Mouse (Mus musculus) erythroblast, adult 5-6 weeks (primary cell): ENCODE results near the gene Palm2. TPM values are rescaled to one million over a fixed set of nuclear protein-coding genes. Genes with fewer than 3 reads are reported as not detected.

Experiments
- ATAC-seq: replicated peaks from 2 replicates; pipeline ENCODE4 v1.8.0; 2016; ENCODE audit warnings: moderate number of reproducible peaks, mild to moderate bottlenecking, moderate TSS enrichment, inconsistent platforms; ENCODE audit not compliant: poor library complexity, low FRiP score, severe bottlenecking
- total RNA-seq, 2 experiments: library from RNA; stranded (forward) in 1 of 2; stranded (reverse) in 1 of 2; fragments of 150-400 nt in 1 of 2; fragments of 200-764, 138-1000 nt in 1 of 2; gene quantifications; 2 replicates each; pipeline versions ENCODE4 v1.2.3 to v1.2.4; 2015 to 2017; ENCODE audit warnings: low replicate concordance in 2 of 2

Palm2 gene
- total RNA-seq, 2 experiments from 2014 or later, result not detected

DNA sequence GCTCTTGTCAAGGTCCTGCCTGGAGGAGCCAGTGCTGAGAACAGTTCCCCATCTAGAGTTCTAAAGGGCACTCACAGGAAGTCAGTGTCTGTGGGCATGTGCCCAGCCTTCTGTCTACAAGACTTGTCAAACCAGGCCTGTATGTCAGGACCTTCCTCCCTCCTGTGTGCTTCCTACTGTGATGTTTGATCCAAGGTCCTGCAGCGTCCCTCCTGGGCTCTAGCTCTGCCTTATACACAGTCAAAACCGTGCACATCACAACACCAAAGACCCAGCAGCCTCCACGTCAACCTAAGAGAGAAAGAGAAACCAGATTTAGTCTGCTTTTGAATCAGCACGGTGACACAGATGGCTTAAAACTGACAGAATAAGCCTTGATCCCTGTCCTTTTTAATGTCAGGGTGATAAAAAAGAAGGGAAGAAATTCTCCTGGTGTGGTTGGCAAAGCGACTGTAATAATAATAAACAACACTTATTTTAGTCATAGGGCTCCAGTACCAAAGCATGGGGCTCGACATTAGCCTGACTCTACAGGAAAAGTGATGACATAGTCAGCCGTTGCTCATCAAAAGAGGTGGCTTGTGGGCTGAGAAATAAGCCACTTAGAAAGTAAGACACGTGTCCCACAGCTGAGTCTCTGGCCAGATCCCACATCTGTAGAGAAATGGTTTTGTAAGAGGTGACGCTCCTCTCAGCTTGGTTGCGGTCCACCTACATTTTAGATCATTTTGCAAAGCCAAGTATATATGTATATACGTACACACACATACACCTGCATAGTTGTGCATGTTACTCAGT is 297.0 kb downstream of the Palm2 start:
- no peak for ATAC-seq

- ATAC-seq, result no peak
These were observed 298.3 kb downstream of the Palm2 start for GRCm38 (mm10) chr4:57732351-57732750.

DNA sequence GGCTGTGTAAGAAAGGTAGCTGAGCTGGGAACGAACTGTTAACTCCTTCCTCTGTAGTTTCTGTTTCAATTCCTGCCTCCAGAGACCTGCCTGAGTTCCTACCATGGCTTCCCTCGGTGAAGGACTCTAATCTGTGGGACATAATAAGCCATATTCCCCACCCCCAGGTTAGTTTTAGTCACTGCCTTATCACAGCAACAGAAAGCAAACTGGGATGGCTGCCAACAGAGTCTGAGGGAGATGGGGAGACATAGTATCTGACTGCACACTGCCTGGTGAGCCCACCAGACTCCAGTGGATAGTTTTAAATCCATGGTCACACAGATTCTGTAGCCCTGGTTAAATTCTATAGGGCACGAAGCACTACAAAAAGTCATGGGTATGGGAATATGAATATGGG is 299.4 kb downstream of the Palm2 start:
- ATAC-seq, result no peak

DNA sequence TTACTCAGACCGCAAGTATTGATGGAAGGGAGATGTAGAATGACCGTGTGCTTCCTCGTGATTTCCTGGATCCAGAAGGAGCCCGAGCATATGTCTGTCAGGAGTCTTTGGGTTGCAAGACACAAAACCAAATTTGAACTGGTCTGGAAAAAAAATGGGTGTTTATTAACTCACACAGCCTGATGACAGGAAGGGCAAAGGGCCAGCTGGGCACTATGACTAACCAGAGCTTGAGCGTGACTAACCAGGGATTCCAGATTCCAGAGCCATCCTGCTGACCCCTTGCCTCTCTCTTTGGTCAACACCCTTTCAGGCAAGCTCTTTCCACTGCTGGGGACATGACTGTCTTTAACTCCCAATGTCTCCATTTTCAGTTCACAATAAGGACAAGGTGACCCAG is 301.4 kb downstream of the Palm2 start:
- no peak for ATAC-seq

GRCm38 (mm10) chr4:57738856-57739552 is 305.0 kb downstream of the Palm2 start:
- ATAC-seq, result no peak

- ATAC-seq, result no peak
These were observed 309.4 kb downstream of the Palm2 start for GRCm38 (mm10) chr4:57743325-57743929.

- no peak for ATAC-seq
These were observed 316.6 kb downstream of the Palm2 start for GRCm38 (mm10) chr4:57750651-57751050.

DNA sequence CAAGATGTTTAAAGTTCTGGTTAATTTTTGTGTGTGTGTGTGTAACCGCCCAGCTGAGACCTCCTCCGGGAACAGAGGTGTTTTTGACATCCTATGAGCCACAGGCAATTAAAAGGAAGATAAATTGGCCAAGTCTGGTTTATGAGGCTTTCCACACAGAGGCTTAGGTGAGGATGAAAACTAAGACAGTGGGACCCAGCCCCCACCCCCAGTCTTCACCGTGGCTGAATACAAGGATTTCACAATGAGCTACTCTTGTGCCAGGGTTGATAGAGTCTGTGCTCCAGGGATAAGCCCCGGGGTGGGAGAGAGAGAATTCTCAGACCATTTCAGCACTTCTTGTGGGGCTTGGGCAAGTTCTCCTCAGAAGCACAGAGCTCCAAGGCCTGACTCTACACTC is 317.0 kb downstream of the Palm2 start:
- no peak for ATAC-seq

GRCm38 (mm10) chr4:57751566-57751965 is 317.5 kb downstream of the Palm2 start:
- no peak for ATAC-seq

DNA sequence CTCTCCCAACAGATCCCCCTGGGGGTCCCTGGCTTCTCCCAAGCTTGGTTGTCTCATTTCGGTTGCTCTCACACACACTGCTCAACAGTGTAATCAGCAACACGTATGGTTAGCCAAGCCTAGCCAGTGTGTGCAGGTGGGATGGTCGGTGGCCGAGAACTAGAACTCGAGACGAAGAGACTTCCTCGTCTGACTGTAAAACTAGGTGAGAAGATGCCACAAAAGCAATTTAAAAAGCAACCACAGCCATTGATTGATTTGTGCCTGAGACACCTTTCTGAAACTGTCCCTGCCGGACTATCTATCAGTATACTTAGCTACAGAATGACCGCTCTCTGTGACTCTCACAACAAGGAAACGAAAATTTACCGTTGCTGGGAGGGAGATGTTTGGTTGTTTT is 321.0 kb downstream of the Palm2 start:
- no peak for ATAC-seq

DNA sequence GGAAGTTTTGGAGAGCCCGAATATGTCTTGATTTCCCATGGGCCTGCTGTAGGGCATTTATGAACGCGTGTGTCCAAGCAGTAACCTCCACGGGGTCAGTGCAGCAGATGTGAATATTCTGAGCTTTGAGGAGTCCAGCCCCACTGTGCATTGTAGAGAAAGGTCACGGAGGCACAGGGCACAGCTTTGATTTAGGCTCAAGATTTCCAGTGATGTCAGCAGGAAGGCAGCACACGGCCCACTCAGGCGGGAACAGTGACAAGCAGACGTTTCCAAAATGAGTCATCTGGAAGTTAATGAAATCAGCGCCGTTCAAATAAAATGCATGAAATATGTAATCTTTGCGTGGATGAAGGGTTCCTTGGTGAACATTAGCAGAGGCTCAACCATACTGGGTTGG is 323.9 kb downstream of the Palm2 start:
- ATAC-seq, result no peak

Other genes starting within 250 kb of the Palm2 start
- gene Ptpn3, start 132.4 kb upstream of the Palm2 start, total RNA-seq (2015; ENCODE audit: low replicate concordance), result 0.42 TPM in 1 of 2 replicates, not detected in the other
- gene Ptpn3, start 132.4 kb upstream of the Palm2 start, total RNA-seq (2017; ENCODE audit: low replicate concordance), result 0.17 TPM in 1 of 2 replicates, not detected in the other
- gene Pakap, start 133.9 kb downstream of the Palm2 start, total RNA-seq (2015; ENCODE audit: low replicate concordance), result not detected in 2 replicates
- gene Pakap, start 133.9 kb downstream of the Palm2 start, total RNA-seq (2017; ENCODE audit: low replicate concordance), result not detected in 2 replicates